In genomic region chr4:136713889-136714288, GRCm38 (mm10) we compare ENCODE assay signal across 21 mouse cellular contexts.
A peak's percentile ranks its signal among the peaks of the same experiment; 100 is the strongest.
DNase-seq lines count a peak whose midpoint lies in the region; TF ChIP-seq lines count a peak whose summit lies in the region.
"Had no signal": no experiment of that assay in that cellular context is flagged by ENCODE, and none has a peak within 500 bp of the region (broad histone marks: within the 10 kb centered on the region; RNA-seq: fewer than 3 reads in every experiment).

No protein-coding gene starts in this region.

- H3K27ac ChIP-seq in thymus, adult 2 months (ENCODE audit: control insufficient read depth, insufficient read depth, low read length): no peak overlapping the region
- peak overlapping the region; percentile 66 for H3K27ac ChIP-seq in CH12.LX (ENCODE audit: insufficient read depth, low read depth)
- H3K27ac ChIP-seq: forebrain, embryonic 10.5 days; forebrain, embryonic 13.5 days; hindbrain, embryonic 12.5 days; hindbrain, embryonic 15.5 days had no signal

- H3K79me2 ChIP-seq in CH12.LX (replicated peaks; ENCODE audit: control insufficient read depth, extremely low read depth, insufficient read depth, poor library complexity, severe bottlenecking): no peaks in the 10 kb centered on the region

- H3K9me3 ChIP-seq in CH12.LX (replicated peaks; ENCODE audit: low read length): peaks cover 7% of the 10 kb centered on the region
- H3K9me3 ChIP-seq: forebrain, embryonic 10.5 days; forebrain, embryonic 13.5 days; G1E; hindbrain, embryonic 15.5 days had no signal

- peak overlapping the region; percentile 14 for H3K4me2 ChIP-seq in CH12.LX (ENCODE audit: insufficient read depth, low read depth, poor library complexity, severe bottlenecking)
- H3K4me2 ChIP-seq: forebrain, embryonic 13.5 days; heart, embryonic 11.5 days; hindbrain, embryonic 12.5 days; hindbrain, embryonic 15.5 days had no signal

- WGBS in thymus, adult 2 months: 67% methylated on average over 7 of the region's 7 CpGs

- peak; percentile 11 for DNase-seq in thymus, adult 2 months
- no peak for DNase-seq in thymus, adult 18-20 months
- peak; percentile 80 for DNase-seq in CH12.LX (ENCODE audit: extremely low read depth)
- DNase-seq in ES-CJ7 (ENCODE audit: low read depth, low spot score): peak; percentile 49
- DNase-seq in adrenal gland, postnatal 10 days: no peak
- DNase-seq in gastrocnemius, adult 8-10 months (ENCODE audit: low spot score in 2 of 2): no peak
- DNase-seq: adrenal gland, adult 8-10 months; adrenal gland, postnatal 36 days; B cell, adult 2 months; cerebellum, adult 18-20 months; cerebellum, adult 9-10 months; cerebellum, postnatal 14 days; gastrocnemius, postnatal 14 days; heart, adult 11 months had no signal

- TF ChIP-seq EP300 in CH12.LX (IDR thresholded peaks at IDR 0.05; ENCODE audit: low read length): peak; percentile 7; the same call in 1 of the 2 replicates

- TF ChIP-seq RAD21 in CH12.LX (IDR thresholded peaks at IDR 0.05; ENCODE audit: low read depth, low read length): no peak

- H3K4me1 ChIP-seq in thymus, adult 2 months (replicated peaks; ENCODE audit: control insufficient read depth, insufficient read depth, low read length): peaks cover 22% of the 10 kb centered on the region
- peaks cover 18 to 59% of the 10 kb centered on the region in 2 experiments for H3K4me1 ChIP-seq in CH12.LX (ENCODE audit: control insufficient read depth in 1 of 2, insufficient read depth in 2 of 2)

- H3K36me3 ChIP-seq in thymus, adult 2 months (ENCODE audit: control insufficient read depth, insufficient read depth, low read length): no peaks in the 10 kb centered on the region
- H3K36me3 ChIP-seq in CH12.LX (replicated peaks in 1 of 2; ENCODE audit: control insufficient read depth in 1 of 2, insufficient read depth in 1 of 2, low read length in 1 of 2): no peaks in the 10 kb centered on the region
- H3K36me3 ChIP-seq: G1E; hindbrain, embryonic 12.5 days; hindbrain, embryonic 15.5 days had no signal

- H3K4me3 ChIP-seq in thymus, adult 2 months (ENCODE audit: control insufficient read depth, insufficient read depth, low read length): no peak overlapping the region
- no peak overlapping the region for H3K4me3 ChIP-seq in CH12.LX (replicated peaks in 1 of 3; ENCODE audit: low read depth in 2 of 3, low read length in 2 of 3, poor library complexity in 1 of 3)
- H3K4me3 ChIP-seq: forebrain, embryonic 10.5 days; forebrain, embryonic 13.5 days; hindbrain, embryonic 12.5 days; hindbrain, embryonic 15.5 days had no signal

- H3K9ac ChIP-seq in CH12.LX (ENCODE audit: insufficient read depth, low read depth): no peak overlapping the region
- H3K9ac ChIP-seq: forebrain, embryonic 13.5 days; hindbrain, embryonic 12.5 days; hindbrain, embryonic 15.5 days had no signal

- dilution Hi-C loops in CH12.LX (cut with MboI; ENCODE audit: extremely low pct_ligation_motif_present, extremely low pct_unique_long_range_greater_than_20kb, low sequenced_read_pairs): no loop called here

- no peaks in the 10 kb centered on the region for H3K27me3 ChIP-seq in thymus, adult 2 months (ENCODE audit: control insufficient read depth, insufficient read depth, low read length)
- H3K27me3 ChIP-seq in CH12.LX (replicated peaks): no peaks in the 10 kb centered on the region
- H3K27me3 ChIP-seq: forebrain, embryonic 13.5 days; hindbrain, embryonic 12.5 days; hindbrain, embryonic 15.5 days; Patski had no signal

- TF ChIP-seq POLR2A in thymus, adult 2 months (IDR thresholded peaks at IDR 0.05; ENCODE audit: control insufficient read depth, extremely low read depth, insufficient read depth, low read length, poor library complexity): no peak
- no peak for TF ChIP-seq POLR2A in CH12.LX (IDR thresholded peaks at IDR 0.05; ENCODE audit: low read depth, low read length)

- TF ChIP-seq CTCF in thymus, adult 2 months (IDR thresholded peaks at IDR 0.05; ENCODE audit: borderline replicate concordance, control insufficient read depth, extremely low read depth, insufficient read depth, low read length, poor library complexity): no peak
- TF ChIP-seq CTCF in CH12.LX (conservative IDR thresholded peaks at IDR 0.05 in 1 of 2, IDR thresholded peaks at IDR 0.05 in 1 of 2; ENCODE audit: low read depth in 2 of 2, low read length in 2 of 2): no peak

- in situ Hi-C loops in CH12.LX (cut with MboI; ENCODE audit: low pct_ligation_motif_present, low pct_unique_long_range_greater_than_20kb, low sequenced_read_pairs): no loop called here

TF ChIP-seq in CH12.LX, 34 proteins besides CTCF, POLR2A, EP300 and RAD21:
- no peak for TF ChIP-seq BHLHE40 (IDR thresholded peaks at IDR 0.05; ENCODE audit: low read depth, low read length)
- no peak for TF ChIP-seq GABPA (IDR thresholded peaks at IDR 0.05; ENCODE audit: insufficient replicate concordance, low read depth, low read length)
- TF ChIP-seq NRF1 (IDR thresholded peaks at IDR 0.05; ENCODE audit: low read depth, low read length): no peak
- TF ChIP-seq ETS1 (conservative IDR thresholded peaks at IDR 0.05; ENCODE audit: low read depth, low read length): no peak; the same call in 1 of the 2 replicates
- TF ChIP-seq RCOR1 (conservative IDR thresholded peaks at IDR 0.05; ENCODE audit: low read depth, low read length): 0 out of 2 replicates have a peak, but pooled peaks have one; percentile 12
- peak; percentile 9; the same call in 1 of the 2 replicates for TF ChIP-seq ELF1 (IDR thresholded peaks at IDR 0.05; ENCODE audit: low read depth, low read length)
- TF ChIP-seq TCF12 (IDR thresholded peaks at IDR 0.05; ENCODE audit: low read depth, low read length): peak; percentile 66; the same call in 1 of the 2 replicates

Comparison
In these comparisons a context has a peak if more than half of its experiments do, and no peak if none do; other contexts are left out.
1. DNase-seq: peak in thymus, adult 2 months (single experiment), CH12.LX (single experiment) and ES-CJ7 (single experiment); none in thymus, adult 18-20 months (0 of 2), adrenal gland, postnatal 10 days (single experiment) and gastrocnemius, adult 8-10 months (0 of 2).